Mouse (Mus musculus) heart, embryonic 16.5 days (tissue): ENCODE measurements around the gene Eid2b. TPM values are rescaled to one million over a fixed set of nuclear protein-coding genes. Genes with fewer than 3 reads are reported as not detected.
A peak's percentile ranks its signal among the peaks of the same experiment; 100 is the strongest.

ENCODE experiments used
- ATAC-seq: fragments of 200-750 bp; cut with Nextera tagmentation; replicated peaks from 2 replicates; pipeline ENCODE4 v1.8.0; 2017; ENCODE audit warnings: moderate number of reproducible peaks; ENCODE audit not compliant: insufficient read depth, low FRiP score; ENCODE audit errors: extremely low read depth
- H3K27ac ChIP-seq: fragments of 300-500 bp; sonication (generic); 2 replicates; pipeline ENCODE4 v1.5.1; 2014; ENCODE audit warnings: mild to moderate bottlenecking, low read length, control low read depth, moderate library complexity
- H3K27me3 ChIP-seq: fragments of 300-500 bp; sonication (generic); 2 replicates; pipeline ENCODE4 v1.6.1; 2014; ENCODE audit warnings: low read length, mixed read lengths; ENCODE audit not compliant: control insufficient read depth, insufficient read depth
- H3K36me3 ChIP-seq: fragments of 300-500 bp; sonication (generic); 2 replicates; pipeline ENCODE4 v1.6.1; 2014; ENCODE audit not compliant: control insufficient read depth, insufficient read depth
- H3K4me1 ChIP-seq: fragments of 300-500 bp; sonication (generic); 2 replicates; pipeline ENCODE4 v1.6.1; 2014; ENCODE audit warnings: low read length, mixed read lengths; ENCODE audit not compliant: control insufficient read depth, insufficient read depth
- H3K4me2 ChIP-seq: fragments of 300-500 bp; sonication (generic); 2 replicates; pipeline ENCODE4 v1.6.1; 2014; ENCODE audit warnings: low read depth, mild to moderate bottlenecking, control low read depth, low read length
- H3K4me3 ChIP-seq: fragments of 300-500 bp; sonication (generic); 2 replicates; pipeline ENCODE4 v1.5.1; 2014; ENCODE audit warnings: mild to moderate bottlenecking, control low read depth, low read length
- H3K9ac ChIP-seq: fragments of 300-500 bp; sonication (generic); 2 replicates; pipeline ENCODE4 v1.6.1; 2014; ENCODE audit warnings: low read length, control low read depth
- H3K9me3 ChIP-seq: fragments of 300-500 bp; sonication (generic); replicated peaks from 2 replicates; pipeline ENCODE4 v1.6.1; 2016; ENCODE audit warnings: low read length; ENCODE audit not compliant: control insufficient read depth
- WGBS: fragments of 180-500 bp; shearing (Covaris S2); extraction: QIAGEN DNeasy Blood & Tissue Kit; methylation state at CpG from one replicate; pipeline ENCODE4 v1.1.7; 2014; 5-methylcytosine and 5-hydroxymethylcytosine counted together
- polyA plus RNA-seq: library from polyadenylated mRNA; unstranded; fragments of >200 nt; fragmentation: Nextera tagmentation; extraction: Ambion mirVana; gene quantifications from 2 replicates; pipeline ENCODE4 v1.2.1, GENCODE M21; 2015

The Eid2b gene
- polyA plus RNA-seq, 1 experiment from 2014 or later: 7.3 TPM

DNA sequence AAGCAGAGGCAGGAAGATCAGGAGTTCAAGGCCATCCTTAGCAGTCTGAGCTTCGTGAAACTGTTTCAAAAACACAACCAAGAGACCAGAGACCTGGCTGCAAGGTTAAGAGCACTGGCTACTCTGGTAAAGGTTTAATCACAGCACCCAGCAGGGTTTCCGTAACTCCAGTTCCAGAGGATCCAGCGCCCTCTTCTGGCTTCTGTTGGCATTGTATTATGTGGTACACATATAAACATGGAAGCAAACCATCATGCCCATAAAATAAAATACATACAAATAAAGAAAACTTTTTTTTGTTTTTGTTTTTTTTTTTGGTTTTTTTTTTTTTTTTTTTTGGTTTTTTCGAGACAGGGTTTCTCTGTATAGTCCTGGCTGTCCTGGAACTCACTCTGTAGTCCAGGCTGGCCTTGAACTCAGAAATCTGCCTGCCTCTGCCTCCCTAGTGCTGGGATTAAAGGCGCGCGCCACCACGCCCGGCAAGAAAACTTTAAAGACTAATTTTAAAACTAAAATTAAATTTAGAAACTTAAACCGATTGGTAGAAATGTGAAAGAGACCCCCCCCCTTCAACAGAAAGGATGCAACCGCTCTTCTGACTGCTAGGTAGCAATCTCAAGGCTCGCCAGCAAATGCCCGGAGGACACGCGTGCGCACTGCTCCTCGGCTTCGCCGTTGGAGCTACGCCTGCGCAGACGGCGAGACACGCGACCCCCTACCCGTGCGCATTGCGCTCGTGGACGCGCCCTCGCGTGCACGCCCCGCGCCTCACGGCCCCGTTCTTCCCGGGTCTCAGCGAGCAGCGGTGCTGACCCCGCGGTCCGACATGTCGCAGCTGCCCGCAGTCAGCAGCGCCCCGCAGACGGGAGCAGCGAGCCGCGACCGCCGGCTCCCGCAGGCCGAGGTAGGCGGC is 10.2 kb upstream of the Eid2b start, which contains the start of gene Eid2:
Gene Eid2 (plus strand): TSS at position 753 of the 913 bp plus-strand sequence.
- WGBS: 6% methylated on average over 57 of the region's 57 CpGs

DNA sequence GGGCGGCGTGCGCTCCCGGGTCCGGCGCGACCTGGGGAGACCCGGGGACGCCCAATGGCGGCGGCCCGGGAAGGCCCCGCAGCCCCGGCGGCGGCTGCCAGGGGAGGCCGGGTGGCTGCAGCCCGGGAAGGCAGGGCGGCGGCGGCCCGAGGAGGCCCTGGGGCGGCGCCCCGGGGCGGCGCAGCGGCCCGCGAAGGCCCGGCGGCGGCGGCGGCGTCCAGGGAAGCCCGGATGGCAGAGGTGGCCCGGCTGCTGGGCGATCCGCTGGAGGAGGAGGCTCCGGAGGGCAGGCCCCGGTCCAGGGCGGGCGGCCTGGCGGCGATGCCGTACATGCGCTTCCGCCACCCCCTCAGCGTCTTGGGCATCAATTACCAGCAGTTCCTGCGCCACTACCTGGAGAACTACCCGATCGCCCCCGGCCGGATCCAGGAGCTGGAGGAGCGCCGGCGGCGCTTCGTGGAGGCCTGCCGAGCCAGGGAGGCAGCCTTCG is 9.5 kb upstream of the Eid2b start:
- H3K9ac ChIP-seq: peak overlapping the region; percentile 96
- H3K27ac ChIP-seq: peak overlapping the region; percentile 84
- H3K36me3 ChIP-seq: peaks cover 17% of the 10 kb centered on the region; the same call in 1 of the 2 replicates
- ATAC-seq: peak; percentile 77
- peaks cover 6% of the 10 kb centered on the region for H3K4me1 ChIP-seq
- peak overlapping the region; percentile 72 for H3K4me2 ChIP-seq
- under 1% methylated on average over 54 of the region's 62 CpGs for WGBS
- no peaks in the 10 kb centered on the region for H3K27me3 ChIP-seq
- no peaks in the 10 kb centered on the region for H3K9me3 ChIP-seq
- peak overlapping the region; percentile 76 for H3K4me3 ChIP-seq

More for the DNA sequence above, 10.2 kb upstream of the Eid2b start, which contains the start of gene Eid2:
- peaks cover 15% of the 10 kb centered on the region; the same call in 1 of the 2 replicates for H3K36me3 ChIP-seq
- H3K4me1 ChIP-seq: peaks cover 6% of the 10 kb centered on the region
- H3K27me3 ChIP-seq: no peaks in the 10 kb centered on the region
- no peaks in the 10 kb centered on the region for H3K9me3 ChIP-seq
- H3K4me2 ChIP-seq: peak within 1 kb of the TSS; percentile 72
- H3K9ac ChIP-seq: peak within 1 kb of the TSS; percentile 96
- peak within 1 kb of the TSS; percentile 76 for H3K4me3 ChIP-seq
- ATAC-seq: peak; percentile 92
- H3K27ac ChIP-seq: peak within 1 kb of the TSS; percentile 84

DNA sequence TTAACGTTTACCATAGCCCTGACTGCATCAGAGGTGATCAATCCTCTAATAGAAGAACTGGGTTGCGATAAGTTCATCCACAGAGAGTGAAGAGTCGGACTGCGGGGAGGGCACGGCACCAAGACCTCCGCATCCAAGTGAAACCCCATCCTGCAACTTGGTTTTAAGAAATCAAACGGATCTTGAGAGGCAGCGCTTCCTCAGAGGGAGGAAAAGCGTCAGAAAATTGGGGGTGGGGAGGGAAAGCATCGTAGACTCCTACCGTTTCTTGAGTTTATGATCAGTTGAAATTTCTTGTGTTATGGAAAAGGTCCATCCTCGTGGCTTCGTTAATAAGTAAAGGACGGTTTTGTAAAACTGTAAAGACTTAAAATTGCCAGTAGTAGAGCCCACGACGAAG is 9.0 kb upstream of the Eid2b start:
- peaks cover 6% of the 10 kb centered on the region for H3K4me1 ChIP-seq
- peak overlapping the region; percentile 84; the same call in 1 of the 2 replicates for H3K27ac ChIP-seq
- ATAC-seq: no peak
- WGBS: 29% methylated on average over 16 of the region's 16 CpGs
- peak overlapping the region; percentile 76 for H3K4me3 ChIP-seq
- H3K9ac ChIP-seq: peak overlapping the region; percentile 96
- H3K9me3 ChIP-seq: no peaks in the 10 kb centered on the region
- H3K36me3 ChIP-seq: peaks cover 17% of the 10 kb centered on the region; the same call in 1 of the 2 replicates
- no peaks in the 10 kb centered on the region for H3K27me3 ChIP-seq
- peak overlapping the region; percentile 72 for H3K4me2 ChIP-seq

- 92% methylated on average over 12 of the region's 12 CpGs for WGBS
- no peak overlapping the region for H3K4me2 ChIP-seq
- no peak for ATAC-seq
- H3K27me3 ChIP-seq: no peaks in the 10 kb centered on the region
- H3K4me3 ChIP-seq: no peak overlapping the region
- H3K27ac ChIP-seq: no peak overlapping the region
- H3K4me1 ChIP-seq: peaks cover 6% of the 10 kb centered on the region
- H3K9ac ChIP-seq: no peak overlapping the region
- no peaks in the 10 kb centered on the region for H3K9me3 ChIP-seq
- peaks cover 17% of the 10 kb centered on the region; the same call in 1 of the 2 replicates for H3K36me3 ChIP-seq
Observed at GRCm38 (mm10) chr7:28269355-28269754, 8.2 kb upstream of the Eid2b start.

DNA sequence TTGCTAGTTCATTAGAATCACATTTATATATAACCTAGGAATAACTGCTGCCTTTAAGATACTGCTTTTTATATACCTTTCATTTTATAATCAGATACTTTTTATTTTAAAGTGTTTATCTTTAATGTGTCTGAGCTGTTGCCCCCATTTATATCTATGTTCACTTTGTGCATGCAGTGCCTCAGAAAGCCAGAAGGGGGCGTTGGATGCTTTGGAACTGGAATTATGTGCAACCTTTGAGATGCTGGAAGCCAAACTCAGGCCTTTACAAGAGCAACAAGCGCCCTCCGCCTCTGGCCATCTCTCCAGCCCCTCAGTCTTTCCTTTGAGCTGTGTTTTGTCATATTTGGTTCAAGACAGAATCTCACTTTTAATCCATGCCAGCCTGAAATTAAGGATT is 5.8 kb upstream of the Eid2b start:
- Histone ChIP-seq H3K27me3 (no peaks in the 10 kb centered on the region), H3K4me1 (peaks cover 6% of the 10 kb centered on the region), H3K9me3 (no peaks in the 10 kb centered on the region), H3K4me3 (no peak overlapping the region), H3K27ac (no peak overlapping the region), H3K4me2 (no peak overlapping the region), H3K9ac (no peak overlapping the region), H3K36me3 (peaks cover 17% of the 10 kb centered on the region; the same call in 1 of the 2 replicates)
- 65% methylated on average over 3 of the region's 3 CpGs for WGBS
- no peak for ATAC-seq

DNA sequence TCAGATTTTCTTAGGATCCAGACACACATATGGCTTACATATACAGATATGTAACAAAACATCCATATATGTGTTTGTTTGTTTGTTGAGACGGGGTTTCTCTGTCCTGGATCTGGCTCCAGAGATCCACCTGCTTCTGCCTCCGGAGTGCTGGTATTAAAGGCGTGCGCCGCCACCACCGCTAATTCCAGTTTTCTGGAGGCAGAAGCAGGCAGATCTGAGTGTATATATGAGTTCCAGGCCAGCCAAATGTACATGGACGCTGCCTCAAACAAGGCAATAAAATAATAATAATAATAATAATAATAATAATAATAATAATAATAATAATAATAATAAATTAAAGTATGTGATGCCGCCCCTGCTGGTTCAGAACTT is 313 bp upstream of the Eid2b start:
- Histone ChIP-seq H3K27ac (no peak overlapping the region), H3K4me3 (no peak overlapping the region)
- peak; percentile 24; the same call in 1 of the 2 replicates for ATAC-seq

DNA sequence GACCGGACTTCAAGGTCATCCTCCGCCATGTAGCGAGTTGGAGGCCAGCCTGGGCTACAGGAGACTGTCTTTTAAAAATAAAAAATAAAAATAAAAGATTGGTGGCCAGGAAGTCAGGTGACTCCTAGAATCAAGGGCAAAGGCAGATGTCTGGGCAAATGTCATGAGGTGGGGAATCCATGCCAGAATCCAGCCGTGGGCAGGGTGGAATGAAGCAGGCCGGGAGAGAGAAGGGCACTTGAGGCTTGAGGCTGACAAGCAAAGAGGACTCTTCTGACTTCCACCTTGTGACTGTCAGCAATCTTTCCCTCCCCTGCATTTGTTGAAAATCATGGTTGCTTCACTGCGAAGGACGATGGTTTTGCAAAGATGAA is 727 bp downstream of the Eid2b start:
- Histone ChIP-seq H3K4me1 (no peaks in the 10 kb centered on the region; the same call in 1 of the 2 replicates), H3K27ac (no peak overlapping the region), H3K9me3 (no peaks in the 10 kb centered on the region), H3K36me3 (no peaks in the 10 kb centered on the region), H3K9ac (peak overlapping the region; percentile 99), H3K4me2 (peak overlapping the region; percentile 88), H3K27me3 (no peaks in the 10 kb centered on the region), H3K4me3 (peak overlapping the region; percentile 83)
- WGBS: 83% methylated on average over 7 of the region's 7 CpGs
- no peak for ATAC-seq

More for the DNA sequence above, 313 bp upstream of the Eid2b start:
- no peaks in the 10 kb centered on the region for H3K9me3 ChIP-seq
- peaks cover 2% of the 10 kb centered on the region; the same call in 1 of the 2 replicates for H3K36me3 ChIP-seq
- H3K27me3 ChIP-seq: no peaks in the 10 kb centered on the region
- WGBS: 56% methylated on average over 8 of the region's 8 CpGs
- H3K4me1 ChIP-seq: no peaks in the 10 kb centered on the region; the same call in 1 of the 2 replicates
- H3K9ac ChIP-seq: no peak overlapping the region
- H3K4me2 ChIP-seq: no peak overlapping the region

GRCm38 (mm10) chr7:28280630-28281029 is 3.1 kb downstream of the Eid2b start:
- no peaks in the 10 kb centered on the region for H3K27me3 ChIP-seq
- H3K36me3 ChIP-seq: no peaks in the 10 kb centered on the region
- H3K9ac ChIP-seq: no peak overlapping the region
- no peaks in the 10 kb centered on the region for H3K9me3 ChIP-seq
- no peak for ATAC-seq
- H3K4me2 ChIP-seq: no peak overlapping the region
- 72% methylated on average over 7 of the region's 7 CpGs for WGBS
- no peak overlapping the region for H3K27ac ChIP-seq
- no peaks in the 10 kb centered on the region; the same call in 1 of the 2 replicates for H3K4me1 ChIP-seq
- H3K4me3 ChIP-seq: no peak overlapping the region

GRCm38 (mm10) chr7:28290165-28290564 is 12.6 kb downstream of the Eid2b start:
- no peak for ATAC-seq
- Histone ChIP-seq H3K4me2 (peak overlapping the region; percentile 58), H3K9ac (no peak overlapping the region), H3K36me3 (no peaks in the 10 kb centered on the region), H3K9me3 (0 out of 2 replicates have a peak, but pooled peaks cover 3% of the 10 kb centered on the region), H3K4me3 (peak overlapping the region; percentile 28), H3K27ac (no peak overlapping the region), H3K27me3 (peaks cover 64% of the 10 kb centered on the region), H3K4me1 (peaks cover 11% of the 10 kb centered on the region)
- 2% methylated on average over 18 of the region's 18 CpGs for WGBS
